Mouse (Mus musculus): Measurements from ENCODE around the gene Gsn.

Gene Gsn

DNA sequence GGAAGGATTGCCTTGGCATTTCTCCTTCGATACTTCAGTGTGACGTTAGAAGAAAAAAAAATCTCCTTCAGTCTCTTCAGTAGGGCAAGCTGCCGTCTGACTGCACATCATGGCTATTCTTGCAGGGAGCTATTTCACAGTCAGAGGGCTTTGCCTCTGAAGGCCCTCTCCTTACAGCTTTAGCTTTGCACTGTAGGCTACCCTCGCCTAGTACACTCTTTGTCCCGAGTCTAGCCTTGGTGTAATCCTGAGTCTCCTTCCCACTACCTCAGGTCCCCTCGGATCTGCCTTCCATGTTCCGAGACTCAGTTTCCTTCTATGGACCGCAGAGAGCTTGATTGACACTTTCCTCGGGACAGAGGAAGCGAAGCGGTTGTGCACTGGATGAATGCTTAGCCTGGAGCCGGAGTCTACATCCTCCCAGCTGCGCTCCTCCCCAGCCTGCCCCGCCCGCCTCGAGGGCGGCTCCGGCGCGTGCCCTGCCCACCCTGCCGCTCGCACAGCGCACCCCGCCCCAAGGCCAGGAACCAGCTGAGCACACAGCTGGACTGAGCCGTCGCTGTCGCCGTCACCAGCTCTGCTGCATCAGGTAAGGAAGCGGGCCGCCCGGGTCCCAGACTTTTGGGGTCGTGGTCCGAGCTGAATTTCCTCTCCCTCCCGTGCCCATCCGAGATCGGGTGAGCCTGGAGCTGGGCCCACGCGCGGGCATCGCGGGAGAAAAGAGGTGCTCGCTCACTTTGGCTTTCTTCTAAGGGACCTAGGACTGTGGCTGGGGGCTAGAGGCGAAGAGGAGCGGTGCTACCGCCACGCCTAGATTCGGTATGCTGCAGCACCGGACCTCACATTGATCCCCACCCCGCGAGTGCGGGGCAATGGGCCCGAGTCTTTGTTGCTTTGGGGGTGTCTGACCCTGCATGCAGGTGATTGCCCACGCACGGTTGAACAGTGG, at the start of gene Gsn:
Gsn (plus strand) TSS at position 496 of the 949 bp plus-strand sequence.
- DNase-seq (ENCODE audit: low read depth), result peak; percentile 88

DNA sequence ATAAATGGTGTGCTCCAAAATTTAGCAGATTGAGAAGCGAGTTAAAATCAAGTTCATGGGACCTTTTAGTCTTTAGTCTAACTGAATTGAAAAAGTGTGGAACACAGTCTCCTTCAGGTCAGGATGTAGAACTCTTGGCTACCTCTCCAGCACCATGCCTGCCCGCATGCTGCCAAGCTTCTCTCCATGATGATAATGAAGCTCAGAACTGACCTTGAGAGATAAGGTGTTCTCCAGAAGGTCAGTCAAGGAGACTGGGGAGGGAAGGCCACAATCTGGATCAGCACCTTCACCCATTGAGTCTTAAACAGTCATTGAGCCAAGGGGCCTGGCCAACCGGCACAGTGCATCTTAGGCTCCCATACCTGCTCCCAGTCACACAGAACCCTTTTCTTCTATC, 49.4 kb upstream of the Gsn start:
- no peak for DNase-seq (ENCODE audit: low read depth)

DNA sequence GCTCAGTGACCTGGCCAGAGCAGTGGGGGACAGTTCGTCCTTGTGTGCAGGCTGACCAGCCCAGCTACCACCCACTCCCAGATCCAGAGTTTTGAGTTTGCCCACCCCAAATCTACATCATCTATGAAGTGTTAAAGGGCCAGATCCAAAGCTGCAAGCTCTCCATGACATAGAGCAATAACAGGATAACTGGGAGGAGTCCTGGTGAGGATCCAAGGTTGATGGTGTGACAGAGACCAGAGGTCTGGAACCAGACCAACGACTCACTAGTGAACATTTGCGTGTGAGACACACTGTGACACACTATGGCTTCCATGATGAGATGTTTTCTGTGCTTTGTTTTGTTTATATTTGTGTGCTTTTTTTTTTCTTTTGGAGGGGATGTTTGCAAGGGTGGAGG, 48.1 kb upstream of the Gsn start:
- no peak for DNase-seq (ENCODE audit: low read depth)

DNA sequence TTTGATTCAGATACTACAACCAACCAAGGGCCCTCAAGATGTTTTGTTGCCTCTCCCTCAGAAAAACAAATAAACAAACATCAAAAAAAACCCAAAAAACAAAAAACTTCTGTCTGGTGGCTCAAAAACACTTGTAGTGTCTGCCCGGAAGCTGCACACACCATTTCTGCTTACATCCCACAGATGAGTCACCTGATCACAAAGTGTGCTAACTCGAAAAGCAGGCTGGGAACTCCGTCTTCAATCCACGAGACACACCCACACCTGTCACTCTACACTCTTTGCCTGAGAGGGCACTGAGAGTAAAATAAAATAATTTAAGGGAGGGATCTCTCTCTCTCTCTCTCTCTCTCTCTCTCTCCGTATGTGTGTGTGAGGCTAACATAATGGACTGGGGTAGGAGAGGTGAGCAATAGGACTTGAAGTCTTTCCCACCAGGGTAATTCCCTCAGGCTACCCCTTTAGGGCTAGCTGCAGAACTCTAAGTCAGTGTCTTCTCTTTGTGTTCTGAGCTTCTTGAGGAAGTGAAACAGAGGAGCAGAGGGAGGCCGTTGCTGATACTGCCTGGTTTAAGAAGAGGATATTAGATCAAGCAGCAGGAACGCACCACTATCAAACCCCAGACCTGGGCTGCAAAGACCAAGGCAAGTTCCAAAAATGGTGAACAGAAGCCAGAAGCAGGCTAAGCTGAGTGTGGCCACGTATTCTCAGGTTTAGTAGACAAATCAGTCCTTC, 47.1 kb upstream of the Gsn start:
- peak; percentile 55 for DNase-seq (ENCODE audit: low read depth)

- DNase-seq (ENCODE audit: low read depth), result no peak
These were observed 44.5 kb upstream of the Gsn start for GRCm38 (mm10) chr2:35211681-35212080.

DNA sequence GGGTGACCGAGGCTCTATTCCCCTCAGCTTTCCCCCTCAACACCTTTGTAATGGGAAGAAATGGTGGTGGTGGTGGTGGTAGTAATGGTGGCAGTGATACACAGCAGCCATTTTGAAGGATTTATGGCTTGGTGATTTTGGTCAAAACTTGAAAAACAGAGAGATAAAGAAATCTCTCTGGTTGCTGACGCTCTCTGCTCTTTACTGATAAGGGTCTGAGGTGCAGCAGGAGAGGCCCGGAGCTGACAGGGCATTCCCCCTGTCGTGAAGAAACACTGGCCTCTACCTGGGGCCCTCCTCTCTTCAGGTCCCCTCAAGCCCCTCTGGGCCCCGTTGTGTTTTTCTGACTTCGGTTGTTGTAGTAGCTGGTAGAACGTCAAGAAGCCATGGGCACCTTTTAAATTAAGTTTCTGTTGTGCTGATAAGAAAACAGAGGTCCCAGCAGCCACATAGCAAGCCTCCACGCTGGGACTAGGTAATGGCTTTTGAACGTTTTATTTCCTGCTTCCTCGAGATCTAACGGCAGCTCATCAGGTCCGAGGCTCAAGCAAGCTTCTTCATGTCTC, 42.8 kb upstream of the Gsn start:
- DNase-seq (ENCODE audit: low read depth), result no peak

GRCm38 (mm10) chr2:35214881-35215358, 41.3 kb upstream of the Gsn start:
- peak; percentile 85 for DNase-seq (ENCODE audit: low read depth)

DNA sequence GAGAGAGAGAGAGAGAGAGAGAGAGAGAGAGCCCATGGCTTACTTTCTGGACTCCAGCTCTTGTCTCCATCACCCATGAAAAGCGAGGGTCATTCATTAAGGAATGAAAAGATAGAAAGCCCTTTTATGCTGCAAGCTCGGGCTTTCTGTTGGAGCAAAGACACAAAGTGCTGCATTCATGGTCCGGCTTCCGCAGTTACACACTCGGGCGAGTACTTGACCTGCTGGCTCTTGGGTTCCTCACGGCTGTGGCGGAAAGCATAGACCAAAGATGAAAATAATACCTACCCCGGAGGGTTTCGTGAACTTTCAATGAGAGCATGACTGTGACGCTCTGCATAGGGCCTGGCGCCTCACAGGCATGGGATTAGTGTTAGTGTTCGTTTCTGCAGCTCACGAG, 40.8 kb upstream of the Gsn start:
- no peak for DNase-seq (ENCODE audit: low read depth)

- DNase-seq (ENCODE audit: low read depth), result no peak
These were observed 39.5 kb upstream of the Gsn start for GRCm38 (mm10) chr2:35216701-35217100.

DNA sequence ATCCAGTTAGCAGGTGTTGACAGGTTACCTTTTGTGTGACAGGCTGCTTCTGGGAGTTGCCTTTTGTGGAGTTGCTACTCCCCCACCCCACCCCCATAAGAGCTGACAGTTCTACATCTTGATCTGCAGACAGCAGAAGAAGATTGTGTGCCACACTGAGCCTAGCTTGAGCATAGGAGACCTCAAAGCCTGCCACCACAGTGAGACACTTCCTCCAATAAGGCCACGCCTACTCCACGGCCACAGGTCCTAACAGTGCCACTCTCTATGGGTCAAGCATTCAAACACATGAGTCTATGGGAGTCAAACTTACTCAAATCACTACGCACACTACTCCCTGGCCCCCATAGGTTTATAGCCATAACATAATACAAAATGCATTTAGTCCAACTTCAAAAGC, 37.4 kb upstream of the Gsn start:
- DNase-seq (ENCODE audit: low read depth), result no peak

- DNase-seq (ENCODE audit: low read depth), result no peak
These were observed 33.3 kb upstream of the Gsn start for GRCm38 (mm10) chr2:35222822-35223391.

GRCm38 (mm10) chr2:35224285-35224684, 31.9 kb upstream of the Gsn start:
- no peak for DNase-seq (ENCODE audit: low read depth)

DNA sequence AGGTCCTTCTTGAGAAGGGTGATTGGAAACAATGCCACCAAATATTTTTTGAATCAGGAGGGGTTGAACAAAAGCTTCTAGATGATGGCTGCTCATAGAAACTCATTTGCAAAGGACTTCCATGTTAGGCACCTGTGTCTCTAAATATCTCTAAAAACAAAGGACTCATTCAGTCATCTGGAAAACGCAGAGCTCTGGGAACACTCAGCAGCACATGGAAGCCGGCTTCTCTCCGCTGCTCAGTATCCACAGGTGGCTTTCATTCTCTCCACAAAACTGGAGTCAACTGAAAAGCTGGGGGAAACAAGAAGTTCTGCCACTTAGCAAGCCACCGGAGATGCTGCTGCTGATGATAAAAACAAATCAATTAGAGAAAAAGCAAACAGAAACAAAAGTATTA, 28.0 kb upstream of the Gsn start:
- no peak for DNase-seq (ENCODE audit: low read depth)

DNA sequence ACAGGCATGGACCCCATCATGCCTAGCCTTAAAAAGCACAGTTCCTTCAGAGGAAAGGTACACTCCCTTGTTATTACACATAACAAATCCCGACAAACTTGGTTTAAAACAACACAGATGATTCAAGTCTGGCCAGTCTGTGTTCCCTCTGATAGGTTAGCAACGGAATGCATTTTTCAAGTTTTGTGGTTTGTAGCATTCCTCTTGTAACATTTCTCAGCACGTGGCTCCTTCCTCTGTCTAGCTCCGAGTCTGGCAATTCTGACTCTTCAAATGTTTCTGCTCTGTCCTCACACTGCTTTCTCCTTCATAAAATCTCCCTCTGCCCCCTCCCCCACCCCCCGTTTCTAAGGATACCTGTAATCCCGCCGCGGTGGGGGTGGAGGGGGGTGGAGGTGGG, 26.0 kb upstream of the Gsn start:
- no peak for DNase-seq (ENCODE audit: low read depth)

DNA sequence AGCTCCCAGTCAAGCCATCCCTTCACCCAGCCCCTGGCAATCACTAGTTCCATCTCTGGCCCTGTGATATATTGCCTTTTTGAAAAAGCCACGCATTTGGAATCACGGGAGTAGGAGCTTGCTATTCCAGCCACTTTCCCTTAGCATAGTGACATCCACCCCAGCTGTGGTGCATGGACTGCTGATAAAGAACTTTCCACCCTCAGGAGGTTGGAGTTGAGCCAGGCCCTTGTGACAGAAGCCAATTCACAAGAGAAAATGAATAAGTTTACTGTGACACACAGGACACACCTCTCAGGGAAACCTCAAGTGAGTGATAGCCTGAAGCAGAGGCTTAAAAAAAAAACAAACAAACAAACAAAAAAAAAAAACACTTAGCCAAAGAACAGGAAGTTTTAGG, 24.3 kb upstream of the Gsn start:
- DNase-seq (ENCODE audit: low read depth), result no peak

DNA sequence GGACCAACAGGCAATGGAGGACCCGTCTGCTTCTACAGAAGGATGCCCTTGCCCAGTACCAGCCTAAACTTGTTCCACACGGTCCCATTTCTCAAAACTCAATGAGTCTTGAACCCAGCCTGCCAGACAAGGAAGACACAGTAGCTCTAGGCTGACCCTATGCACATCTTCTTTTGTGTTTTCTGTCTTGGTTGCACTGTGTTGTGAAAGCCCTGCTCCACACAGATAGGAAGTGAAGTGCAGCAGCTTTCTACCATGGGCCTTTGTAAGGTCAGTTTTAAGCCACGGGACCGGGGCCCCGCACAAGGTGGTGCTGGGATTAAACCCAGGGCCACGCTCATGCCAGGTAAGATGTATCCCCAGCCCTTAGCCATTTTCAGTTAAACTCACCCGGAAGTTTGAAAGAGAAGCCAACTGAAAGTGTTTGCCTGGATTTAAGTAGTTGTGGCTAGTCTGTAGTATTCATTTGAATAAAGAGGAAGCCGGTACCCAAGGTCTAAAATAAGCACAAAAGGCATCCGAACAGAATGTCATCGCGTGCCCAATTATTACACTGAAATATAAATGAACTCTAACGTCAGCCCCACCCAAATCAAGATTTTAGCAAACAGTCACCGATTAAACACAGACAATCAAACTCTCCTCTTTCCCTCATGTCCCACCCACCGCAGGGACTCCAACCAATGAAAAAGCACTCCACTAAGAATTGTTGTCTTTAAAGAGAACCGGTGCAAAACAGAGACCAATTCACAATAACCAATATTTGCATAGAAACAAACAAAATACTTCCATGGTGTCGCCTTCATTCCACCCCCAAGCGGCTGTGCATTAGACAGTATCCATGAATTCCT, 23.4 kb upstream of the Gsn start:
- peak; percentile 40 for DNase-seq (ENCODE audit: low read depth)

GRCm38 (mm10) chr2:35233898-35234297, 22.3 kb upstream of the Gsn start:
- no peak for DNase-seq (ENCODE audit: low read depth)

GRCm38 (mm10) chr2:35235021-35235420, 21.2 kb upstream of the Gsn start:
- no peak for DNase-seq (ENCODE audit: low read depth)

DNA sequence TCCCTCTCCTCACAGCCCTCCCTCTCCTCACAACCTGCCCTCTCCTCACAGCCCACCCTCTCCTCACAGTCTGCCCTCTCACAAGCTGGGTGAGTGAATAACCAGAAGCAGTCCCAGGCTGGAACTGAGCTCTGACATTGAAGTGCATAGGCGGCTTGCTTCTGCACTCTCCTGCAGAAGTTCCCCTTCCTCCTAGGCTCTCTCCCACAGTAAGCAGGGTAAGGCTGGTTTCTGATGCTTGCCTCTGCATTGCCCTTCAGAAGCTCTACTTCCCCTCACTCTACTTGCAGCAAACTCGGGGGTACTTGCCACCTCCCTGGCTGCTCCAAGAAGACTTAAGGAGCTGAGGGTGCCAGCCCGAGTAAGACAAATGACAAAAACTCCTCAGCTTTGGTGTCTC, 11.9 kb upstream of the Gsn start:
- DNase-seq (ENCODE audit: low read depth), result no peak

DNA sequence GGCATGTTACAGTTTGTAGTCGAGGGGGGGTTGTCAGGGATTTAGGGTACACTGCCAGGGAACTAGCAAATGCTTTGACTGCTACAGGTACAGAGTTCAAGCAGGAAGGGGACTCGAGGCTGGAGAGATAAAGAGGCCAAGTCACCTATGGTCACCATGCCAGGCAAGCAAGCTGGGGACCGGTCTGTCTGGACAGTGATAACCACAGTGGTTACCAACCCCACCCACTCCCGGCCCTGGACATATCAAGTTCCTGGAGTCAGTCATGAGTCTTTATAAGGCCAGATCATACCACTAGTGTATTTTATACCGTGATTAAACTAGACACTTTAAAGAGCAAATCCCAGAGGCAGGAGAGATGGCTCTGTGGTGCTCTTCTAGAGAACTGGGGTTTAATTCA, 8.4 kb upstream of the Gsn start:
- no peak for DNase-seq (ENCODE audit: low read depth)

- DNase-seq (ENCODE audit: low read depth), result no peak
These were observed 3.4 kb upstream of the Gsn start for GRCm38 (mm10) chr2:35252733-35253132.

DNA sequence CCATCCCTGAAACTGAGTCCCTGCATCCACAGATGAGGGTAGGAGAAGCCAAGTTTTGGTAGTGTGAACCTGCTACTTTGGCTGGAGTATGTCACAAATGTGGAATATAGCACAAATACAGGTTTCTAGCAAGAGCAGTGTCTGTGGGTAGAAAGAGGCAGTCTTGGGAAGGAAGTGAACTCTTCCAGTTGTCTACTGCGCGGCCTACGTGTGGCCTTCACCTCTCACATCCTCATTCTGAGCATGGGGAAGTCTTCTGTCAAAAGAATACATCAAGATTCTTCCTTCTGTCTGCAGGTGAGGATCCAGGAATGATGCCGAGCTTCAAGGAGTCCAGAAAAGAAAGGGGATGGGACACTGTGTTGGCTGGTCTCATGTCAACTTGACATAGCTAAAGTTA, 2.4 kb upstream of the Gsn start:
- no peak for DNase-seq (ENCODE audit: low read depth)
